Mouse (Mus musculus) heart, adult 2 months (tissue): ENCODE results near the gene Aldh1a1. TPM values are rescaled to one million over a fixed set of nuclear protein-coding genes. Genes with fewer than 3 reads are reported as not detected.
A peak's percentile ranks its signal among the peaks of the same experiment; 100 is the strongest.

ENCODE experiments used
- DNase-seq, 2 experiments: peaks; one replicate each; pipeline ENCODE4 v3.0.0; 2021
- H3K27ac ChIP-seq: fragments of 200-600 bp; 2 replicates; pipeline ENCODE4 v1.8.1; 2022
- H3K27me3 ChIP-seq: fragments of 200-500 bp; 2 replicates; pipeline ENCODE4 v1.6.1; 2012; ENCODE audit warnings: mild to moderate bottlenecking, low read length, inconsistent platforms, mixed read lengths; ENCODE audit not compliant: control insufficient read depth, insufficient read depth
- H3K36me3 ChIP-seq: fragments of 200-500 bp; 2 replicates; pipeline ENCODE4 v1.6.1; 2012; ENCODE audit warnings: low read length, inconsistent platforms; ENCODE audit not compliant: control insufficient read depth, insufficient read depth
- H3K4me1 ChIP-seq: fragments of 200-500 bp; 2 replicates; pipeline ENCODE4 v1.6.1; 2011; ENCODE audit warnings: low read length; ENCODE audit not compliant: control insufficient read depth, insufficient read depth
- H3K4me3 ChIP-seq: fragments of 200-600 bp; 2 replicates; pipeline ENCODE4 v1.8.1; 2022
- H3K79me2 ChIP-seq: fragments of 200-500 bp; replicated peaks from 2 replicates; pipeline ENCODE4 v1.6.1; 2012; ENCODE audit warnings: mild to moderate bottlenecking, inconsistent platforms, low read length, moderate library complexity, mixed read lengths; ENCODE audit not compliant: control insufficient read depth, insufficient read depth
- H3K9ac ChIP-seq: fragments of 200-500 bp; 2 replicates; pipeline ENCODE4 v1.6.1; 2012; ENCODE audit warnings: low read depth, mild to moderate bottlenecking, control low read depth, inconsistent platforms, low read length, mixed read lengths
- CTCF ChIP-seq: fragments of 200-600 bp; IDR thresholded peaks from 2 replicates; pipeline ENCODE4 v1.8.1; 2022; ENCODE audit warnings: antibody characterized with exemption, mild to moderate bottlenecking, moderate library complexity
- EP300 ChIP-seq: fragments of 200-500 bp; IDR thresholded peaks from 2 replicates; pipeline ENCODE4 v1.6.1; 2011; ENCODE audit warnings: low read depth, low read length, control low read depth; ENCODE audit not compliant: insufficient read depth
- POLR2A ChIP-seq: fragments of 200-500 bp; IDR thresholded peaks from 2 replicates; pipeline ENCODE4 v1.6.1; 2011; ENCODE audit warnings: mild to moderate bottlenecking, low read depth, low read length, control low read depth; ENCODE audit not compliant: insufficient read depth
- WGBS: fragments of 180-500 bp; shearing (Covaris S2); methylation state at CpG from one replicate; pipeline ENCODE4 v1.1.7; 2018; 5-methylcytosine and 5-hydroxymethylcytosine counted together
- intact Hi-C: fragments of 180-260 bp; cut with DNase I; formaldehyde crosslinking; loops from one replicate; pipeline ENCODE4 v1.15.1; 2025
- polyA plus RNA-seq: library from polyadenylated mRNA; depleted of rRNA; stranded (reverse); fragments of >200 nt; gene quantifications from 2 replicates; pipeline ENCODE4 v1.2.3, GENCODE M21; 2012
- total RNA-seq, 2 experiments: library from RNA; stranded (reverse); gene quantifications; 2 replicates each; pipeline ENCODE4 v1.2.3; 2021

The Aldh1a1 gene
- total and polyA plus RNA-seq, 3 experiments, result 23.3 to 25.8 (median 24.1) TPM

GRCm38 (mm10) chr19:20576984-20577383 lies 84.5 kb downstream of the Aldh1a1 start:
- H3K79me2 ChIP-seq, result no peaks in the 10 kb centered on the region
- no peak overlapping the region for H3K27ac ChIP-seq
- WGBS, result 46% methylated on average over 3 of the region's 3 CpGs
- no peak overlapping the region for H3K9ac ChIP-seq
- DNase-seq, result no peak
- no peaks in the 10 kb centered on the region for H3K36me3 ChIP-seq
- H3K4me1 ChIP-seq, result no peaks in the 10 kb centered on the region
- H3K4me3 ChIP-seq, result no peak overlapping the region
- TF ChIP-seq EP300 (no peak), CTCF (no peak), POLR2A (no peak)
- intact Hi-C loops, result no loop called here
- no peaks in the 10 kb centered on the region for H3K27me3 ChIP-seq

- Histone ChIP-seq H3K4me3 (no peak overlapping the region), H3K36me3 (no peaks in the 10 kb centered on the region), H3K4me1 (no peaks in the 10 kb centered on the region), H3K27ac (no peak overlapping the region), H3K79me2 (no peaks in the 10 kb centered on the region), H3K27me3 (no peaks in the 10 kb centered on the region), H3K9ac (no peak overlapping the region)
- WGBS, result 66% methylated on average over 5 of the region's 5 CpGs
- intact Hi-C loops, result no loop called here
- TF ChIP-seq POLR2A, result no peak
- no peak for TF ChIP-seq EP300
- no peak for TF ChIP-seq CTCF
- DNase-seq, result no peak
These were observed 84.9 kb downstream of the Aldh1a1 start for GRCm38 (mm10) chr19:20577429-20577828.

DNA sequence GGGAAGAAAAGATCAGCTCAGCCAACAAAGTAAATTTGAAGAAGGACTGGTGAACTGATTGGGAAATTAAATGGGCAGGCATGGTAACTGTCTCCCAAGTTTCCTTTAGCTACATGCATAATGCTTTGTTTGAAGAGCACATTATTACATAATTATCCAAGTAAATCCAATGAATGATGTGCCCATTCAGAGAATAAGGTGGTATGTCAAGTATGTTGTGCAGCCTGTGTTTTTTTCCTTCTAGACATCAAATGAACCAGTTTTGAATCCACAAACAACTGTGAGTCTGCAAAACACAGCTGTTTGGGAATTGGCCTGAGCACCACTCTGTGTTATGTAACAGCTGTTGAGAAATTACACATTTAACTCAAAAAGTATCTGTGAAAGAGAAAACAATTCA lies 107.4 kb downstream of the Aldh1a1 start:
- intact Hi-C loops, result loop anchor here (10.0 kb wide), 1 partner anchor 115 kb away; no protein-coding TSS in a partner anchor
- no peaks in the 10 kb centered on the region for H3K36me3 ChIP-seq
- no peak for DNase-seq

DNA sequence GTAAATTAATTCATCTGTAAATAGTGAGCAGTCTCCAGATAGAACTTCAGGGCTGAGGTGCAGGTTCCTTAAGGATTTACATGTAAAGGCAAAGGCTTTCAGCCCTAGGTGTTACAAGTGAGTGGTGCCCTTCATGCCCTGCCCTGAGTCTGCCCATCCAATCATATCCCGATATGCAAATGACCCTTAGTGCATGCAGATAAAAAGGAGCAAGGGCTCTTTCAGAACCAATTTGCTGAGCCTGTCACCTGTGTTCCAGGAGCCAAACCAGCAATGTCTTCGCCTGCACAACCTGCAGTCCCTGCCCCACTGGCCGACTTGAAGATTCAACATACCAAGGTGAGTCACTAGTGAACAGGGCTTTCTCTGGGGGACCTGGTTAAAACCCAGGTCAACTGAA lies 109.2 kb downstream of the Aldh1a1 start:
- Histone ChIP-seq H3K27me3 (no peaks in the 10 kb centered on the region), H3K27ac (peak overlapping the region; percentile 9; the same call in 1 of the 2 replicates), H3K36me3 (no peaks in the 10 kb centered on the region), H3K9ac (no peak overlapping the region), H3K4me3 (no peak overlapping the region; the same call in 1 of the 2 replicates), H3K4me1 (no peaks in the 10 kb centered on the region; the same call in 1 of the 2 replicates), H3K79me2 (no peaks in the 10 kb centered on the region)
- intact Hi-C loops, result no loop called here
- peak in 1 of 2 experiments; percentile 29 for DNase-seq
- WGBS, result 57% methylated on average over 3 of the region's 3 CpGs
- TF ChIP-seq POLR2A (peak; percentile 52; the same call in 1 of the 2 replicates), CTCF (no peak), EP300 (no peak)

More for the DNA sequence above, 107.4 kb downstream of the Aldh1a1 start:
- no peaks in the 10 kb centered on the region for H3K79me2 ChIP-seq
- no peak overlapping the region for H3K4me3 ChIP-seq
- no peak overlapping the region for H3K27ac ChIP-seq
- H3K9ac ChIP-seq, result no peak overlapping the region
- no peak for TF ChIP-seq EP300
- no peak for TF ChIP-seq POLR2A
- TF ChIP-seq CTCF, result no peak
- no peaks in the 10 kb centered on the region; the same call in 1 of the 2 replicates for H3K4me1 ChIP-seq
- no peaks in the 10 kb centered on the region for H3K27me3 ChIP-seq

GRCm38 (mm10) chr19:20603212-20603611 lies 110.7 kb downstream of the Aldh1a1 start:
- Histone ChIP-seq H3K36me3 (no peaks in the 10 kb centered on the region), H3K4me1 (no peaks in the 10 kb centered on the region; the same call in 1 of the 2 replicates), H3K9ac (no peak overlapping the region), H3K27ac (no peak overlapping the region), H3K27me3 (no peaks in the 10 kb centered on the region), H3K4me3 (no peak overlapping the region), H3K79me2 (no peaks in the 10 kb centered on the region)
- no peak for DNase-seq
- 65% methylated on average over 1 of the region's 1 CpGs for WGBS
- intact Hi-C loops, result no loop called here
- TF ChIP-seq EP300 (no peak), POLR2A (no peak), CTCF (no peak)

DNA sequence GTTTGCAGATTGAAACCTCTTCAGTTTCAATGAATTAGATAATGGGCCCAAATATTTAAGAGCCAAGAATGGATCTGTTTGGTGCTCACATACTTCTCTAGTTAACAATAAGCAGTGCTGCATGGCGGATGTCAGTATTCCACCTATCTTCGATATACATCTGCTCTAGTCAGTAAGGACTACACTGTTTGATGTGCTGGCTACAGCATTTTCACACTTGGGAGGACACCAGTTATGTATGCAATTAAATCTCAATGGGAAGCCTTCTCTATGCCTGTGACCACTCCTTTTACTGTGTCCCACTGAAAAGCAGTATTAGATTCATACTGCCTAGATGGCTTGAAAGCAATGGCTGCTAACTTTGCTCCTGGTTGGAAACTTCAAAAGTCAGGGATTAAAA lies 111.4 kb downstream of the Aldh1a1 start:
- 91% methylated on average over 2 of the region's 2 CpGs for WGBS
- H3K4me3 ChIP-seq, result no peak overlapping the region
- no peaks in the 10 kb centered on the region; the same call in 1 of the 2 replicates for H3K4me1 ChIP-seq
- H3K79me2 ChIP-seq, result no peaks in the 10 kb centered on the region
- DNase-seq, result no peak
- TF ChIP-seq CTCF, result no peak
- no peak for TF ChIP-seq EP300
- TF ChIP-seq POLR2A, result no peak
- H3K27ac ChIP-seq, result no peak overlapping the region
- no peaks in the 10 kb centered on the region for H3K36me3 ChIP-seq
- H3K27me3 ChIP-seq, result no peaks in the 10 kb centered on the region
- intact Hi-C loops, result no loop called here
- H3K9ac ChIP-seq, result no peak overlapping the region
